Comparison of ENCODE assay signal across 20 mouse cellular contexts in the genomic region with DNA sequence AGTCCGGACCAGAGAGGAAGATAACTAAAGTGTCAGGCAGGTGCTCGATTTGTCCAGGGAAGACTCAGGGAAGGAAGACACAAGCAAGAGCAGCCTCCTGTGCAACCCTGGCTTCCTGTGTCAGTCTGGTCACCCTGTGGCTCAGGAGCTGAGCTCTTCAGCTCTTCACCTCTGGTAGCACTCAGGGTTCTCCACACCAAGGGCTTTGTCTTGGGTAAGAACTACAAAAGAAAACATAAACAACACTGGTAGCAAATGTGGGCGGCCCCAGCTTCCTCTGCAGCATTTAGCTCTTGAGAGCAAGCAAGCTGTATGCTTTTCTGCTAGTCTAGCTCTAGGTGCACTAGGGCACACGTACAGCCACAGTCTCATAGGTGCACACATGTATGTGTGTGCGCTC. TPM values are rescaled to one million over a fixed set of nuclear protein-coding genes. Genes with fewer than 3 reads are reported as not detected.
DNase-seq lines count a peak whose midpoint lies in the region; ATAC-seq lines count a peak whose summit lies in the region.
"Had no signal": no experiment of that assay in that cellular context is flagged by ENCODE, and none has a peak within 500 bp of the region (broad histone marks: within the 10 kb centered on the region; RNA-seq: fewer than 3 reads in every experiment).

No protein-coding gene starts in this region.

- H3K27ac ChIP-seq in kidney, embryonic 15.5 days: peak overlapping the region; percentile 18; the same call in 1 of the 2 replicates
- H3K27ac ChIP-seq: embryonic facial prominence, embryonic 13.5 days; hindbrain, embryonic 14.5 days; kidney, postnatal 0 days; limb, embryonic 15.5 days had no signal

- ATAC-seq in kidney, embryonic 15.5 days (replicated peaks; ENCODE audit: low FRiP score): no peak
- ATAC-seq: forebrain, embryonic 16.5 days; intestine, postnatal 0 days; midbrain, embryonic 16.5 days had no signal

- peaks cover 8% of the 10 kb centered on the region for H3K4me1 ChIP-seq in kidney, embryonic 15.5 days

- 66% methylated on average over 5 of the region's 5 CpGs for WGBS in kidney, embryonic 15.5 days

- H3K36me3 ChIP-seq in kidney, embryonic 15.5 days: peaks cover 18% of the 10 kb centered on the region

- H3K9me3 ChIP-seq in kidney, embryonic 15.5 days (replicated peaks): no peaks in the 10 kb centered on the region
- H3K9me3 ChIP-seq: embryonic facial prominence, embryonic 13.5 days; limb, embryonic 15.5 days had no signal

- no peaks in the 10 kb centered on the region for H3K27me3 ChIP-seq in kidney, embryonic 15.5 days
- H3K27me3 ChIP-seq: embryonic facial prominence, embryonic 13.5 days; limb, embryonic 15.5 days had no signal

- no peak overlapping the region for H3K4me3 ChIP-seq in kidney, embryonic 15.5 days (replicated peaks)
- H3K4me3 ChIP-seq: embryonic facial prominence, embryonic 13.5 days; limb, embryonic 15.5 days had no signal

- no peak overlapping the region for H3K4me2 ChIP-seq in kidney, embryonic 15.5 days
- H3K4me2 ChIP-seq: embryonic facial prominence, embryonic 13.5 days; hindbrain, embryonic 14.5 days; limb, embryonic 15.5 days had no signal

- H3K9ac ChIP-seq in kidney, embryonic 15.5 days: no peak overlapping the region
- H3K9ac ChIP-seq: embryonic facial prominence, embryonic 13.5 days; hindbrain, embryonic 14.5 days; limb, embryonic 15.5 days had no signal

- no peak for DNase-seq in kidney, postnatal 36 days
- DNase-seq in thymus, postnatal 4 days: peak; percentile 45
- DNase-seq in thymus, postnatal 14 days: no peak
- peak; percentile 41 for DNase-seq in lung, postnatal 10 days
- no peak for DNase-seq in B cell, adult 2 months
- DNase-seq in liver: no peak
- DNase-seq: adrenal gland, postnatal 25 days; cerebellum, adult 11 months; cerebellum, postnatal 14 days; gastrocnemius, postnatal 36 days; right cerebral cortex, postnatal 14 days; spleen, adult 18-20 months had no signal

RNA-seq across cellular contexts. Expression of gene Mfsd4a, which starts 29.1 kb away (rescaled TPM):
- polyA plus RNA-seq in kidney, embryonic 15.5 days (2015; fragmentation: Nextera tagmentation; extraction: Ambion mirVana): 15.6 and 15.8 TPM in 2 replicates

RNA-seq across cellular contexts. Expression of gene Elk4, which starts 31.3 kb away (rescaled TPM):
- 24.1 and 25.8 TPM in 2 replicates for polyA plus RNA-seq in kidney, embryonic 15.5 days (2015; fragmentation: Nextera tagmentation; extraction: Ambion mirVana)

Comparison
In these comparisons a context has a peak if more than half of its experiments do, and no peak if none do; other contexts are left out.
1. DNase-seq: peak in thymus, postnatal 4 days (single experiment) and lung, postnatal 10 days (single experiment); none in kidney, postnatal 36 days (0 of 2), thymus, postnatal 14 days (single experiment), B cell, adult 2 months (0 of 2) and liver (single experiment).